Mouse (Mus musculus) olfactory bulb, adult 2 months (tissue): ENCODE measurements around the gene Ist1.

ENCODE experiments used
- CTCF ChIP-seq: fragments of 200-500 bp; IDR thresholded peaks from 2 replicates; pipeline ENCODE4 v1.5.1; 2012; ENCODE audit warnings: low read depth, mild to moderate bottlenecking, low read length, moderate library complexity; ENCODE audit not compliant: insufficient read depth
- POLR2A ChIP-seq: fragments of 200-500 bp; IDR thresholded peaks from 2 replicates; pipeline ENCODE4 v1.6.1; 2012; ENCODE audit warnings: mild to moderate bottlenecking, low read depth, low read length, moderate library complexity; ENCODE audit not compliant: insufficient read depth

- no peak for TF ChIP-seq CTCF
- TF ChIP-seq POLR2A = no peak
These were observed 10.9 kb downstream of the Ist1 start for GRCm38 (mm10) chr8:109682120-109682519.
